Mouse (Mus musculus) embryo, embryonic 9.5 days (tissue): ENCODE measurements around the gene Tns2.

Source experiments
- DNase-seq: peaks from one replicate; pipeline ENCODE4 v3.0.0-alpha.2; 2017; ENCODE audit errors: extremely low spot score

Gene Tns2

DNA sequence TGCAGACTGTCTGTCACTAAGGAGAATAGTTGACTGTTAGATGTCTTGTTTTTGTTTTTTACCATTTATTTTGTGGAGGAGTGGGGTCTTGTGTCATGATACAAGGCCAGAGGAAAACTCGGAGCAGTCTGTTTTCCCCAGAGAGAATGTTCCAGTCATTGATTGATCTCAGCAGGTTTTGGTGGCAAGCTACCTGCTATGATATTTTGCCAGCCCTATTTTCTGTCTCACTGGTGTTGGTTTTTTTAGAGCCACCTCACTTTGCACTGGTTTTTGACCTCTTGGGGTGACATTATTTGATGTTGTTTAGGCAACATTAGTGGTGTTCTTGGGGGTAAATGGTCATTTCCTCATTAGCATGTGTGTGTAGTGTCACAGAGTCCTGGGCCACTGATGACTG is 8.5 kb upstream of the Tns2 start:
- no peak for DNase-seq

DNA sequence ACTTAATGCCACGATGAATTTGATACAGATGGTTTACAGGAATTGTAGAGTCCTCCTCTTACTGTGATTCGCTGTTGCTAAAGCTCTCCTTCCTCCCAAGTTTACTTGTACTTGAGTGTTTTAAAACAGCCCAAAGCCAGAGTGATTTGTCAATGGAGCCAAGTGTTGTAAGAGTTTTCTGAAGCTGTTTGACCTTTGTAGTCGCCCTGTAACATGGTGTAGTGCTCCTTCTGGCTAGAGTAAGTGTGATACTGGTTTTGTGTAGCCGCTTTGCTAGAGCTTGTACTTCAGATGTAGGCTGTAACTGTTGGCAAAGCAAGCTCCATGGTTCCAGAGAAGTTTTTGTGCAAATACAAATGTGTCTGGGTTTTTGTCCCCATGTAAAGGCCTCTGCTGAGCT is 8.0 kb upstream of the Tns2 start:
- DNase-seq: no peak

DNA sequence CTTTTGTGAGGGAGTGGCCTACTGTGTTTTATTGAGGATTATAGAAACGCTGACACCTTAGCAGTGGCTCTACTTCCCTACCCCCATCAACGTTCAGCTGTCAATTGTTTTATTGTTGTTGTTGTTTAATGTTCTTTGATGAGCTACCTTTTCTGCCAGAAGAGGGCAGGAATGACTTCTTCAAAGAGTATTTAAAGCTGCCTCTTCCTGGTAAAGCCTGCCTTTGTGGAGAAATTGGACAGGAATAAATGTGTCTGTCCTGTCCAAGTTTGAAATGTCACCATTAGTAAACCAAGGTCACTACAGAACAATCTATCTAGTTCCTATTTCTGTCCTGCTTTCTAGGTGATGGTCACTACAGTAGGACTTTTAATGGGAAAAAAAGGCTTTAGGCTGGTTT is 6.1 kb upstream of the Tns2 start:
- DNase-seq: no peak

DNA sequence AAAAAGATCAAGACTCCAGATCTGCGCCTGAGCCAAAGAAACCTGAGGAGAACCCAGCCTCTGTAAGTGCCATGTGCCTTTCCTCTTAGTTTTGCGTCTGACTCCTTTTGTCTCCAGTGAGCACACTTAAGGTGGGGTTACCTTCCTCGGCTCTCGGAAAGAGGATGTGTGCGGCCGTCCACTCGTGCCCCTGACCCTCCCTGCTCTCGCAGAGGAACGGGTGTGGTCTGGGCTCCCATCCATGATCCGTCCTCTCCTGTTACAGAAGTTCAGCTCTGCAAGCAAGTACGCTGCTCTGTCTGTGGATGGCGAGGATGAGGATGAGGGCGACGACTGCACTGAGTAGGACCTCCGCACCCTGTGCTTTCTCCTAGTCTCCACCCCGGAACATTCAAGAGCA is 5.2 kb upstream of the Tns2 start:
- DNase-seq: no peak

DNA sequence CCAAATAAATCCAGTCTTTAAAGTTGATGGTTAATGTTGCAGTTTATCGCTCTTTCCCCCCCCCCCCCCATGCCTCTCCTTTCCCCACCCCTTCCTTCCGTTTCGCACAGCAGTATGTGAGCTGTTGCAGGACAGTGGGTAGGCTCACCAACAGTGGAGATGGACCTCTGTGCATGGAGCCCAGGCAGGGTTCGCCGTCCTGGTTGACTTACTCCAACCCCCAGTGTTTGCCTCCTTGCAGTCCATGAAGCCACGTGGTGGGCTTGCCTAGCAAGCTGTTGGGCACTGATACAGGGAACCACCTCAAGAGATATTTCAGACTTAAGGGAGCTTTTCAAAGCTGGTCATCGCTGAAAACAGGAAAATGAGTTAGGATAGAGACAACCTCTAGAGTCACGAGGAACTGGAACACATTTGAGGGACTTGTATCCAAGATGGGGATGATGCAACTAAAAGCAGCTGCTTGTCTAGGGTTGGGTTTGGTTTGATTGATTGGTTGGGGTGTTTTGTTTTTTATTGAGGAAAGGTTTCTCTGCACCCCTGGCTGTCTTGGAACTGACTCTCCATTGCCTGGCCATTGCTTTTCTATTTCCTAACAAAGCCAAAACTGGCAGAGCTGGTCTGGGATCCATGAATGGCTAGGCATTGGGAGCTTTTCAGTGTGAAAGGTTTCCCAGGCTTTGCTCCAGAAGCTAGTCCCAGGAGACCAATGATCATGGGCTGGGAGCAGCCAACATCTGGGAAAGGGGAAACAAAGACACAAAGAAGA is 2.9 kb upstream of the Tns2 start:
- DNase-seq: no peak

DNA sequence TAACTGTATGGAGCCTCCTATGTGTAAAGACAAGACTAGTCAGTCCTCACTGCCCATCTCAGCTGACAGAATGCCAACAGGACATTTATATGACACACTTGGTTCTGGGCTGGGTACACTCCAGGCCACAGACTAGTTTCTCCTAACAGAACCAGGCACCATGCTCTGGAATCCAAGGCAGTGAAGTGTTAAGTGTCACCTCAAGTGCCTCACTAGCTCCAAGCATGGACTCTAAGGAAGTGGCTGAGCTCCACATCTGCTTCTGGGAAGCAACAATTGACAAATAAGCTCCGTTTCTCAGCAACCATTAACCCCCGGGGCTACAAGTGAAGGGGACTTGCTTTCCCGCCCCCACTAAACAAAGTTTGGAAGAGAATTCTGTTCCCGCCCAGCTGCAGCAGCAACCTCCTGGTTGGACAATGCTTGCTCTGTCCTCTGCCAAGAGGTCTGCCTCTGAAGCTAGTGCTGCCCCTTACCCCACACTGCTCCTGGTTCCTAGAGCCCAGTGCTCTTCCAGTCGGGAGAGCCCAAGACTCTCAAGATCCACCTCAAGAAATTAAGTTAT is 2.1 kb upstream of the Tns2 start:
- peak; percentile 44 for DNase-seq

DNA sequence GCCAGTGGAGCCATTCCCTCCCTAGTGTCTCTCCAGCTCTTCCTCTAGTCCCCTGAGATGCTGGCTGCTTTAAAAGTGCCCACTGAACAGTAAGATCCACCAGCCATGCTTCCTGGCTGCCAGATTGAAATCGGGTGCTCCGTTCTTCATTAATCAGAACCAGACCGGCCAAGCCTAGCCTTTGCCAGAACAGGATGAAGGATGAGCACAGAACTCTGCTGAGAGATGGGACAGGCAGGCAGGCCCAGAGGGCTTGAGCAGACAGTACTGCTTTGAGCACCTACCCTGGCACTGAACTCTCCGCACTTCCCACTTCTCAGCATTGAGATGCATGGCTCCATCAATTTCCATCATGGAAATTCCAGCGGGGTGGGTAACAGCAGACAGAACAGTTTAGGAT is 953 bp upstream of the Tns2 start:
- no peak for DNase-seq

DNA sequence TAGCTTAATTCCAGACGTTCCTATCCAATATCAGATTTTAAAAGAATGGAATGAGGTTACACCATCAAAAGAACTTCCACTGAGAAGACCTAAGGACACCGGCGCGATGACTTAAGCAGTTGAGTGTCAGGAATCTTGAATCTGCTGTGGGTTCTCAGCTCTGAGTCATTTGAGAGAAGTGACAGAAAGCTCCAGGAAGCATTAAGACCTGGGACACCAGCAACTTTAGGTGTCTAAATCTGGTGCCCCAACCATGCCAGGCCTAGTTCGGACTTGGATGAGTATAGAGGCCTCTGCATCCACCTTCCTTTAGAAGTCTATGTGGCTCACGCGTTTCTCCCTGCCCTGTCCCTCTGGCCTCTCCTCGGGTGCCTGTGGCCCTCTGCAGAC is 447 bp upstream of the Tns2 start:
- no peak for DNase-seq

DNA sequence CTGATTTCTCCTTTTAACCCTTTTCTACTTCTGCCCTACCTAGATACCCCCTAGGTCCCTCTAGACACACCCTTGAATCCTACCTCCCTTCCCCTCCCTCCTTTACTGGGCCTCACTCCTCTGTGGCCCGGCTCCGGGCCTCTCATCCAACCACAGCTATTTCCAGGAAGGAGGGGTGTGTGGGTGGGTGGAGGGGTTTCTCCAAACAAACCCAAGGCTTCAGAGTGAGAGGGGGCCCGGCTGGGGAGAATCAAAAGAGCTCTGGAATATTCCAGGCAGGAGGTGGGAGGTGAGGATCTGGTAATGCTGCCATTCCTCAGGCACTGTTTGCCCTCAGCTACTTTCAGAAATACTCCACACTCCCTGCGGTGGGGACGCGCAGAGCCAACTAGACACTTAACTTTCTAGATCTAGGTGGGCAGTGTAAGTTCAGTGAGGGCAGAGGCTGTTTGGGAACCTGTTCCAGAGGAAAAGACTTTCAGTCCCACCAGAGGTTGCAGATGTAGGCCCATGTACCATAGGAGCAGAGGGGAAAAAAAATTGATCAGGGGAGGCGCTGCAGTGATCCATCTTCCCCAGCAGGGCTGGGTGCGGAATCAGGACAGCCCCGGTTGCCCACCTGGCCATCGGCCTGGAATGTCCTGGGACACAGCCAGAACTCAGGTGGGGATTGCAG is 921 bp downstream of the Tns2 start:
- peak; percentile 23 for DNase-seq

DNA sequence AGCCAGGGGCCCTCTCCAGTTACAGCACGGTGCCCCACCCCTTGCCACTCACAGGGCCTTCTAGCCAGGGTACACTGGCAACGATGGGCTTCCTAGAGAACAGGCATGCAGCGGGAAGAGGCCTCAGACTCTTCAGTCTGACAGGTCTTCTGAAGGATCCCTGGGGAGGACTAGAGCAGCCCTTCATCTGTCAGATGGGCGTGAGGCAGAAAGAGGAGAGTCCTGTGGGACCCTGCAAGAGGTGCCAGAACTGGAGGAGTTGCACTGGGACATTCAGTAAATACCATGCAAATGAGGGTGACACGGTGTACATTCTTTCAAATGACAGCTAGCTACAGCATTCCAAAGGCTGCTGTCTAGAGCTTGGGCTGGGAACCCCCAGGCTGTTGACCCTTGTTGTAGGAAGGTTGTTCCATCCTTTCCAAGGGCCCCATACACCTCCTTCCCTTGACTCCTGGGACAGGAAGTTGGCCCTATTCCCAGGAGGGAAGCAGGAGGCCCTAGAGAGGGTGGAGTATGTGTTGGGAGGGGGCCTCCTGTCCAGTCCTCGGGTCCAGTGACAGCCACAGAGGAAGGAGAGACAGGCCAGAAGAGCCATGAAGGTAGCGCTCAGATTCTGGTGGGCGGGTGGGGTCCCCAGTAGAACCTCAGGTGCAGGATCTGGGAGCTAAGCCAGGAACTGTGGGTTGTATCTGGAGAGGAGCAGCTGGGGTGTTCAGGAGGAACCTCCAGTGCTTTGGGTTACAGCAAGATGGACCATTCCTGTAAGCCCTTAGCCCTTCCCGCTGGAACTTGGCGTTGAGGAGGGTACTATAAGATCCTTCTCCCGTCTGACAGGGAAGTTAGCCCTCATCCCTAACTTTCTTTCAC is 1.7 kb downstream of the Tns2 start:
- no peak for DNase-seq

DNA sequence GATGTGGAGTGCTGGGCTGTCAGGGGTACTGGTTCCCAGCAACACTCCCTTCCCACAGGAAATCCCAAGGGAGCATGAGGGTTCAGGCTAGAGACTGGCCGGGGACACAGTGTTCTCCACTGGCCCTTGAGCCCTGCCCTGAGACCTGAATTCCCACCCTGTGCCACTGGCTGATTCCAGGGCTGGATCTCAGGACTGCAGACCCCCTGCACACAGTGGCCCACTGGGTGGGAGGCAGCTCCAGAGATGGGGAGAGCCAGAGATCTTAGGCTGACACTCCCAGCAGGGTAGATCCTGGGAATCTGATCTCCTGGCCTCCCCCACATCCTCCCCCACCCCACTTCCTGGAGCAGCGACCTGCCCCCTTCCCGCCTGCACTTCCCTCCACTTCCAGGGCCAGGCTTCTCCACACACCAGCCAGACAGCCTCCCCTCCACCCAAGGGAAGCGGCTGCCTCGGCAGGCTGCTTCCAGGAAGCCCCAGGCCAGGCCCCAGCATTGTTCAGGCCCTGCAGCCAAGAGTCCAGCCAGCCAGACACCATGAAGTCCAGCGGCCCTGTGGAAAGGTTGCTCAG is 2.4 kb downstream of the Tns2 start:
- no peak for DNase-seq

DNA sequence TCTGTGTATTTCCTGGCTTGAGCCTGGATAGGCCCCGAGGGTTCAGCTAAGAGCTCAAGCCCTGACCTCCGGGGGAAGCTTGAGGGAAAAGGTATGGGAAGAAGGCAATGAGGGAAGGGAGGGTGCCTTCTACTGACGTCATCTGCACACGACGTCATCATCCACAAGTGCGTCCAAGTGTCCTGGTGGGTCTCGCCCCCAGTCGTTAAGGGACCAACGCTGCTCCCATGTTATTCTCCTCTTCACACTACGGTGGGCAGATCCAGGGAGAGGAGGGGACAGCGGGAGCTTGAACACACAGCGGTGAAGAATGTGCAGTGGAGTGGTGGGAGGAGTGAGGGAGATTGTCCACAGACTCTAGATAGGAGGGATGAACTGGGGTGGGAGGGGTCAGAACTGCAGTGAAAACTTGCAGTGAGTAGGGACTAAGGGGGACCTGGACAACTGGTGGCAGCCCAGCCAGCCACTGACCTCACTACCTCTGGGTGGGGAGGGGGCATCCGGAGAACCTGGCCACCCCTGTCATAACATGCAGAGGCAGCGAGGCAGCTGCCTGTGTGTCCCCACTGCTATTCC is 3.2 kb downstream of the Tns2 start:
- peak; percentile 68 for DNase-seq

DNA sequence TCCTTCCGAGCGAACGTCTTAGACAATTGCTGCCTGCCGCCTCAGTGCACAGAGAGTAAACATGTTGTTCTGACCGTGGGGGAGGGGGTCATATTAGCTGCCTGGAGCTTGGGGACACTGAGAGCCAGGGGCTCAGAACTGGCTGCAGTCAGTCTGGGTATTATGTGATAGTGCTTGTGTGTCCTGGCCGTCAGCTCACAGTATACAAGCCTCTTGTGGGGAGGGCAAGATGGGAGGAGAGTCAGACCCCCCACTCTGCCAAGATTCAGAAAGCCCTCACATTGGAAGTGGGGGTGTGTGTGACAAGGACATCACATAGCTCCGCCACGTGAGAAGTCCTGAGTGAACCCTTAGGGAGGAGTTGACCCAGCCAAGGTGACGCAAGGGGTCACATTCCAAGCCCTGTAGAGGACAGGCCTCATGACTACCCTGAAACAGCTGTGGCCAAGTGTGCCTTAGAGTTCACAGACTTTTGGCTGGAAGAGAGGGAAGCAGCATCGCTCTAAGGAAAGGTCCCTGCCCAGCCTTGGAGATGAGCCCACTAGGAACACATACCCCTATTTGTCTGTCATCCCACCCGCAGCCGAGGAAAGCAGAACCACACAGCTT is 3.8 kb downstream of the Tns2 start:
- peak; percentile 57 for DNase-seq

DNA sequence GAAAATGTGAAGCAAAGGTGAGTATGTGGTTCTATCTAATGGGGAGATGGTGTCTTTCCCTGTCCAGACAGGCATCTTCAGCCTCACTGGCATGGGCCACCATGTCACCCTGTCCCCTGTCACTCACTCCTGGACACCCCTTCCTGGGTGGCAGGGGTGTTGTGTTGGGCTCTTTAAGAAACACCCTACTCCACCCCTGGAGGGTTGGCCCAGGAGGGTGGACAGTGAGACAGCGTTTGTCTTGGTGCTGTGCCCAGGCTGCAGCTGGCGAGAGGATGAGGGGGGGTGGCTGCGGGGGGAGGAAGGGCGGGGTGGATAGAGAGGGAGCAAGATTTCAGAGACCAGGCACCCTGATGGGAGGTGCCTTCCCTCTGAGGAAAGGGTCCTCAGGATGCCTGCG is 5.1 kb downstream of the Tns2 start:
- no peak for DNase-seq

DNA sequence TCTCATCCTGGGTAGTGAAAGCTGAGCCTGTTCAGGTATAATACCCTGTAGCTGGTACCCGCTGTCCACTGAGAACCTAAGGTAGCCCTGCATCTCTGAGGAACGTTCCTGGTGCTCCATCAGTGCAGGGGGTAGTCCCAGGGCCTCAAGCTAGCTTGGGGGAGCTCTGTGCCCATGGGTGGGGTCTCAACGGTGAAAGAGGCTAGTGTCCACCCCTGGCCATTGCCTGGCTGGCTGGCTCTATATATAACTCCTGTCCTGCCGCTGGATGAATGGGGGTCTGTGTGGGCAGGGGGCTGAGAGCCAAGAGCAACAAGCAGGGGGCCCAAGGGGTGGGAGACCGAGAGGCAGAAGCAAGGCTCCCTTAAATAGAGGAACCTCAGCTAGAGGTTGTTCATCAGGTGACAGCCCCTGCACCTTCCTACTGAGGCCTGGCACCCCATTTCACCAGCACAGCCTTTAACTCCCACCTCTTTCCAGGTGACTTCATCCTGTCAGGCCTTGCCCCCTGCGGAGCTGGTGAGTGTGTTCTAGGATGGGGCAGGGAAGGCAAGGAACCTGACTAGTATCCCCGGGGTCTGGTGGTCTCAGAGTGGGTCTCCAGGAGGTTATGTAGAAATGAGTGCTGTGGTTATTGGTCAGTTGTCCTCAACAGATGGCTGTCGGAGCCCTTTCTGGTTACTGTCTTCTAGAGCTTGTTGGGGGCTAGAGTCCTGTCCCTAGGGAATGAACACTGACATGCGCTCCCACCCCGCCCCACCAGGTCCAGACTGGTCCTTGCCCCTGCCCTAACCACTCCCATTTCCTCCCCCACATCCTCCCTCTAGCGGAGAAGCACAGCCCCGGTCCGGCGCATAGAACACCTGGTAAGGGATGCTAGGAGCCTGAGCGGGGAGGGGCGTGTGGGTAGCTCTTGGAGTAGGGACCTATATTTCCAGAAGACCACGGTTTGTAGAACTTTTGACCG is 5.8 kb downstream of the Tns2 start:
- DNase-seq: peak; percentile 47

DNA sequence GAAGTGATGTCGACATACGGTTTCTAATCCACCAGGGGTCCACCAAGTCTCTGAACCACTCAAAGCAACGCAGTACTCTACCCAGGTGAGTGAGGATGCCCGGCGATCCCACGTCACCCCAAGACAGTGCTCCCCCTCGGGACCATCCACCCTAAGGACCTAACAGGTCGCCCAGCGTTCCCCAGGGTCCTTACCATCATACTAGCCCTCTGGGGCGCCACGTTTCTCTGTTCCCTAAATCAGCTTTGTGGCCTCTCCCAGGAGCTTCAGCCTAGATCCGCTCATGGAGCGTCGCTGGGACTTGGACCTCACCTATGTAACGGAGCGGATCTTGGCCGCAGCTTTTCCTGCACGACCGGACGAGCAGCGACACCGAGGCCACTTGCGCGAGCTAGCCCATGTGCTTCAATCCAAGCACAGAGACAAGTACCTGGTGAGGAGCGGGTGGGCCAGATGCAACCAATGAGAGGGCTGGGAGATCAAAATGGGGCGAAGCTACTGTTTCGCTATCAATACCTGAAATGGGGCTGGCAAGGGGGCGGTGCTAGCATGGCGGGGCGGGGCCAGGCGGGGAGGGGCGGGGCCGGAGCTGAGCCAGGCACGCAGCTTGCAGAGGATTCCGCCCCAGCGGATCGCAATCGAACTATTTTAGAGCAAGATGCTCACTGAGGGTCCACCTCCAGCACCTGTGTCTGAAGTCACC is 6.7 kb downstream of the Tns2 start:
- DNase-seq: peak; percentile 59

DNA sequence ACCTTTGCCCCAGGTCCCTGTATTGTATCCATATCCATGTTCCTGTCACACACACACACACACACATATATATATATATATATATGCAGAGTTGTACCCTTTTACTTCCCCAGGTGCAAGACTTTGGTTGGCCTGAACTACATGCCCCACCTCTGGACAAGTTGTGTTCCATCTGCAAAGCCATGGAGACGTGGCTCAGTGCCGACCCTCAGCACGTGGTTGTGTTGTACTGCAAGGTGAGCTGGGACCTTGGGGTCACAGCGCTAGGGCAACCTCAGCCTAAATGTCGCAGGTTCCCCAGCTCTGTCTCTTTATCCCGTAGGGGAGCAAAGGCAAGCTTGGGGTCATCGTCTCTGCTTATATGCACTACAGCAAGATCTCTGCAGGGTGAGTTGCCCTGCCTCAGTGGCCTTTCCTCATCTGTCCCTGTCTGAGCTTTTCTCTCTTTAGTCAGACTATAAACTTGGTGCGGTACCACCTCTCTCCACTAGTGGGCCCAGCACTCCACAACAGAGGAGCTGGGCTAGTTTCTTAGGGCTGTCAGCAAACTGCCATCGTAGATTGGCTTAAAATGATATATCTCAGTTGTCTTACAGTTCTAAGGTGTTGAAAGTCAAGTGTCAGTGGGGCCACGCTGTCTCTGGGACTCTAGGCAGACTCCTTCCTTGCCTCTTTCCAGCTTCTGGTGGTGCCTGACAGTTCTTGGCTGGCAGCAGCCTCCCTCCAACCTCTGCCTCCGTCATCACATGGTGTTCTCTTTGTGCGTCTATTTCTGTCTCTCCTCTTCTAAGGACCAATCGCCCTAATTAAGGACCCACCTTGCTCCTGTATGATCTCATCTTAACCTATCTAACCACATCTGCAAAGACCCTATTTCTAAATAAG is 7.7 kb downstream of the Tns2 start:
- DNase-seq: peak; percentile 69
